Mouse (Mus musculus): ENCODE data around the gene Aurkaip1. TPM values are rescaled to one million over a fixed set of nuclear protein-coding genes. Genes with fewer than 3 reads are reported as not detected.

The Aurkaip1 gene
- total RNA-seq, 2 experiments from 2014 or later, result 106 to 108 TPM

DNA sequence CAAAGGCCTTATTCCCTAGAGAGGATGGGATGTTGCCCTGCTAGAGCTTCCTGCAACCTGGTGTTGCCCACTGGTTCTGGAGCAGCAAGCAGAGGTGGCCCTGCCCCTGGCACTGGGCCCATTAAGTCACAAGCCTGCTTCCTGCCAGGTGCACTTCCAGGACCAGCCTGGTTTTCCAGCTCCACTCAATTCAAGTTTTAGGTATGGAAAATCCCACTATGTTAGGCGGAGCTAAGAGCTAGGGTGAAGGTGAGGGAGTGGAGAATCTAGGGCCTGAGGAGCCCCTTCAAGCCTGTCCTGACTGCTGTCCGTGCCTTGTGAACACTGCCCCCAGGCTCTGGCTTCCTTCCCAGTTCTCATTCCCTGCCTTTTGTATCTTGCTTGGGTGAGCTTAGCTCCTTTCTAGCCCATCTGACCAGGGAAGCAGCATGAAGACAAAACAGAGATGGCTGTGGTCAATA is 20.9 kb downstream of the Aurkaip1 start:
- DNase-seq, result peak in 1 of 2 experiments; percentile 44

DNA sequence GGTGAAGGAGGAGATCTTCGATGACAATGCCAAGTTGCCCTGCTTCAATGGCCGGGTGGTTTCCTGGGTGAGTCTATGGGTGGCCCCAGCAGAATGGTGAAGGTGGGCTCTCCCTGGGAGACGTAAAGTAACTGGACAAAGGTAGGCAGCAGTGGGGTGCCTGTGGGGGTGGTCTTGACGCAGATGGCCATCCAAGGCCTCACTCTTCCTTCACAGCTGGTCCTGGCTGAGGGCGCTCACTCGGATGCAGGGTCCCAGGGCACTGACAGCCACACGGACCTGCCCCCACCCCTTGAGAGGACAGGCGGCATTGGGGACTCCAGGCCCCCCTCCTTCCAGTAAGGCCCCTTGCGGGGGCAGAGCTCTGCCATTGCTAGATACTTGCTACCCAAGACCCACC is 22.3 kb downstream of the Aurkaip1 start:
- no peak for DNase-seq

DNA sequence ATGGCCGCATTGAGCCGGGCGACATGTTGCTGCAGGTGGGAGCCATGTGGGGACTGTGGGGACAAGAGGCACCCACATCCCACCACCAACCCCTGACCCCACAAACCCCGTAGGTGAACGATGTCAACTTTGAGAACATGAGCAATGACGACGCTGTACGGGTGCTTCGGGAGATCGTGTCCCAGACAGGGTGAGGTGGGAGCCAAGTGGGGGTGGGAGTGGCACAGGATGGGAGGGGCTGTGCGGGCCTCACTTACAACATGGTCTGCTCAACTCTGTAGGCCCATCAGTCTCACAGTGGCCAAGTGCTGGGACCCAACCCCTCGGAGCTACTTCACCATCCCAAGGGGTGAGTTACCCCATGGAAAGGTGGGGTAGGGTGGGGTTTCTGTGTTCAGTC is 23.9 kb downstream of the Aurkaip1 start:
- no peak for DNase-seq

DNA sequence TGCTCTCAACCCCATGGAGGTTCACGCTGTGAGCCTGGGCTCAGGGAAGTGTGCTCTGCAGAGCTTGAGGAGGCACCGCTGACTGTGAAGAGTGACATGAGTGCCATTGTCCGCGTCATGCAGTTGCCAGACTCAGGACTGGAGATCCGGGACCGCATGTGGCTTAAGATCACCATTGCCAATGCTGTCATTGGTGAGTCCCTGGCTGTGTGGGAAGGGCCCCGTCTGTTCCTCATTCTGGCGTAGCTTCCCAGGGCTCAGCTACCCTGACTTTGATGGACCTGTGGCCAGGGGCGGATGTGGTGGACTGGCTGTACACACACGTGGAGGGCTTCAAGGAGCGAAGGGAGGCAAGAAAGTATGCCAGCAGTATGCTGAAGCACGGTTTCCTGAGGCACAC is 25.0 kb downstream of the Aurkaip1 start:
- DNase-seq, result no peak

DNA sequence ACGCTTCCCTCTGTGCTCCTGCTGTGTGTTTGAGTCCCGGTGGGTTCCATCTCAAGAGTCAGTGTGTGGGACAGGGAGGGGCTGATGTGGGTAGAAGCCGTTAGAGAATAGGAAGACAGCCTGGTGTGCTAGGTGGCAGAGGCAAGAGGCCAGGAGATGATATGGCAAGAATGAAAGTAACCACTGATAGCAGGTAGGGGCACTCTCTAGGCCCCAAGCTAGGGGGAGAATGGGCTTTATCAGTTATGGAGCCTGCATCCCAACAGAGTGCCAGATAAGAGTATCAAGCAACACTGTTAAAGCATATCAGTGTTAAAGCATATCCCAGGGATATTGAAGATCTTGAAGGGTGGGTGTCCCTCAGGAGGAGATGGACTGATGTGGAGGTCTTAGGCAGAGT is 25.8 kb downstream of the Aurkaip1 start:
- no peak for DNase-seq

DNA sequence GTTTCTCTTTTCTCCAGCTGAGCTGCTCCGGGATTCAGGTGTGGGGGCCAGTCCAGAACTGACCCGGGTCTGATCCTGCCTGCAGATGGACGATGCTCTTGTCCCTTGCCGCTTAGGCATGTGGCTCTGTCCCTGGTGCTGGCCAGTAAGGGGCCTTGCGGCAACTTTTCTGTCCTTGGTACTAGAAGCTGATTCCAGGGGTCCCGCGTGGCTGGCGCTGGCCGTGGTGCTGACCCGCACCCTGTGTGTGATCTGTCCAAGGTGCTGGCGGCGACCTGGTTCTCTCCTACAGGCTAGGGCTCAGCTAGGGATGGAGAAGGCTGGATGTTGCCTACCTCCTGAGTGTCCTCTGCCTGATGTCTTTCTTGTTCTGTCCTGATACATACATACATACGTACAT is 28.2 kb downstream of the Aurkaip1 start:
- DNase-seq, result peak in 1 of 2 experiments; percentile 56

DNA sequence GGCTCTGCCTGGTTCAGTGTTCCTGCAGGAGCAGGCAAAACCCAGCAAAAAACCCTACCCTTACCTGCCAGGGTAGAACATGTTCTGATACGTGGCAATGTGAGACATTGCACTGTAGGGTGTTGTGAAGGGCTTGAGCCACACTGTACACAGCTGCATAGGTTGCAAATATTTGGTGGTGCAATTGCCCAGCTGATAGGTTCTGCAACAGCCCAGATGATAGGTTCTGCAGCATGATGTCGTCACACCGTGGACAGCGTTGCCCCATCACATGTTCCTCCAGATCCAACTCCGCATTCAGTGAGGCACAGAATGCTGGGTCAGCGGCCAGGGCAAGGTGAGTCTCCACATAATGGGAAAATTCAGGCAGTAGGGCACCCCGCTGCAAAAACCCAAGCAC is 30.7 kb downstream of the Aurkaip1 start:
- no peak for DNase-seq

DNA sequence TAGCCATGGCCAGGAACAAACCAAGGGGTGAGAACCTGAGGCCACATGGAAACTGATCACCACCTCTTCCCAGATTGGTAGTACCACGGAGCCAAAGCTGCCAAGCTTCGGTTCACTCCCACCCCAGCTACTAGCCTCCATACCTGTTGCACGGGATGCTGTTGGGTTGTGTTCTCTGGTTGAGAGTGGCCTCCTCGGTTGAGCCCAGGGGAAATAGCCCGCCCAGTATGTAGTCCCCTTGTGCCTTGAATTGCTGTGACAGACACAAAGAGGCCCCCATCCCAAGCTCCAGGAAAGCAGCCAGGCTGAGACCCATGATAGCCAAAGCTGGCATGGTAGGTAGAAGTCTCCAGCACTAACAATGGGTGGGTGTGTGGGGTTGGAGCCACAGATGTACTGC is 31.9 kb downstream of the Aurkaip1 start, which contains the start of gene Tas1r3:
Gene Tas1r3 (minus strand): TSS at position 362 of the 400 bp plus-strand sequence.
- DNase-seq, result no peak

DNA sequence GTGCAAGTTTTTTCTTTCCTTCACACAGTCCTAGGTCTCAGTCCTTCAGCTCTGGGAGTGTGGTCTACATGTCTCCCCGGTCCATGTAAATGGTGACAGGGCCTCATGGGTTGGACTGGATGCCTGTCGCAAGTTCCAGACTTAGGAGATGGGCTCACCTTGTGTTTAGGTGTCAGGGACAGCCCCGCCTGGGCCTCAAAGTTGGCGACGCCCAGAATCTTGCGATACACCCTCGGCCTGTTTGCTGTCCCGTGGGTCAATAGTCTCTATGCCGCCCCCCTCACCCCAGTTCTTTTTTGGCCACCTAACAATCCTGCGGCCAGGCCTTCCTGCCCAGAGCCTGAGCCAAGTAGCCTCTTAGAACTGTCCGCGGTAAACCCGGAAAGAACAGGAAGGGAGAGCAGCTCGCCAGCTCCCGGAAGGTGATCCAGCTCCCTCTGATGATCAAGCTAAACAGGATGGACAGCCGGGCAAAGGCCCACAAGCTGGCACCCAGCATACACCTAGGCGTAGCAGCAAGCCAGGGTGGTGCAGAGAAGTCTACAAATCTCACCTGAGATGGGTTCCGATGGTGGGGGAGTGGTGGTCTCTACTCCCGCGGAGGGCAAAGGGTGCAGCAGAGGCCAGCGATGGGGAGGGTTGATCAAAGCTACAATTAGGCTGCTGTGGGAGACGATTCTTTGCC is 37.7 kb downstream of the Aurkaip1 start:
- DNase-seq, result peak in 1 of 2 experiments; percentile 39

DNA sequence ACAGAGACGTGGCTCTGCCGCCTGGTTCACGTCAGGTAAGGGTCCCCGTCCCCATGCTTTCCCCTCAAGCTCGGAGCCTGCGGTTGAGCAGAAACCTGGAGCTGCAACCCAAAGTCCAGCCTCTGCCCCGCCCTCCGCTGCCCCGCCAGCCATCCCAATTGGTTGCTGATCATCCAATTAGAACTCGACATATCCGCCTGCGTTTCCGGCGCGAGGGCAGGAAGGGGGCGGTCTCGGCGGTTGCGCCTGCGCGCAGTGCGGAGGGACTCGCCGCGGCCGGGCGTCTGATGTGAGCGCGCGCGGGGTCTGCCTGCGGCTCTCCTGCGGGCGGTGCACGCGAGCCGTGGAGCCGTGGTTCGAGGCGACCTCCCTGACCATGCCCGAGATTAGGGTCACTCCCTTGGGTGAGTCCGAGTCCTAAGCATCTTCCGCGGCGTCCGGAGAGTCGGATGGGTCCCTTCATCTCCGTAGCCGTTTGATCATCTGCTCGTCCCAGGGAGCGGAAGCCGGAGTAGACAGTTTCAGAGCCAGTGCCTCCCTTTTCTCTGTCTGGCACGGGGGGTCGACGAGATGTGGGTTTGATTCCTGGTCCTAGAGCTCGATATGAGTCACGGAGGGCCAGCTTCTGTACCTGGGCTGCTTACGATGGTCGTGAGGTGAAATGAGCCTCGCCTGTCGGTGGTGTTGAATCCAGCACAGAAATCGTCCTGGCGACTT is 38.4 kb downstream of the Aurkaip1 start, which contains the start of the genes Cptp and Ints11:
Gene Cptp (minus strand): TSS at position 124 of the 717 bp plus-strand sequence.
Gene Ints11 (plus strand): TSS at position 230 of the 717 bp plus-strand sequence.
- DNase-seq, result peak; percentile 98

DNA sequence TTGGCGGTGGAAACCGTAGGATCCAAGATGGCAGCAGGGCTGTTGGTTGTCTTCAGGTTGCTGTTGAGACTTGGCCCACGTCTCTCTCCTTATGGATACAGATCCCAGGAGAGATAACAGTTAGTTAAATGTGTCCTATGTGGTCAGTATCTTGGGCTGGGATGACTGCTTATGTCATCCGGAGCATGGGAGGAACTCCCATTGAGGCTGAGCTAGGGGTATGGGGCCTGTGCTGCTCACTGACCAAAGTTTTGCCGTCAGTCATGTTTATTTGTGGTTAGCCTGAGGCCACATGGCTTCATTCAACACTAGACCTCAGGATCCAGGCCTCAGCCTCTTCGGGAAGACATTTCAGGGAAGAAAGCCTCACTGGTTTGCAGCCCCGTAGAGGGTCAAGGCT is 40.3 kb downstream of the Aurkaip1 start:
- DNase-seq, result no peak

Small RNA genes within 50 kb of the gene (microRNA-seq; reads per million reads assigned to microRNA genes)
- gene Gm27743, result 0 reads per million in 2 experiments

Other genes with a start within 250 kb of the Aurkaip1 start
- gene Slc35e2, start 229.9 kb upstream of the Aurkaip1 start, total RNA-seq (2021), result 1 to 10 TPM; 9.0 TPM
- gene Cdk11b, start 206.4 kb upstream of the Aurkaip1 start, total RNA-seq (2021), result 10 to 100 TPM; 26.4 to 26.7 TPM
- gene Gm10563, start 185.9 kb upstream of the Aurkaip1 start, total RNA-seq (2021), result not detected
- gene Mmp23, start 177.9 kb upstream of the Aurkaip1 start, total RNA-seq (2021), result 1 to 10 TPM; 7.0 to 7.2 TPM
- 10 to 100 TPM; 24.1 to 24.7 TPM for gene Mib2, start 162.1 kb upstream of the Aurkaip1 start, total RNA-seq (2021)
- gene Fndc10, start 136.9 kb upstream of the Aurkaip1 start, total RNA-seq (2021), result 1 to 10 TPM; 1.1 to 1.8 TPM
- 10 to 100 TPM; 42.9 to 50.7 TPM for gene Ssu72, start 126.5 kb upstream of the Aurkaip1 start, total RNA-seq (2021)
- under 1 TPM; 0.25 to 0.39 TPM for gene Tmem240, start 96.5 kb upstream of the Aurkaip1 start, total RNA-seq (2021)
- 10 to 100 TPM; 44.6 to 44.8 TPM for gene Atad3a, start 70.2 kb upstream of the Aurkaip1 start, total RNA-seq (2021)
- gene Vwa1, start 56.6 kb upstream of the Aurkaip1 start, total RNA-seq (2021), result 10 to 100 TPM in 1 of 2 experiments, 1 to 10 TPM in 1; 7.1 to 14.6 TPM
- gene Tmem88b, start 45.4 kb upstream of the Aurkaip1 start, total RNA-seq (2021), result under 1 TPM; 0.42 to 0.85 TPM
- gene Ankrd65, start 40.8 kb upstream of the Aurkaip1 start, total RNA-seq (2021), result not detected
- gene Mrpl20, start 28.4 kb upstream of the Aurkaip1 start, total RNA-seq (2021), result 10 to 100 TPM; 76.7 to 79.8 TPM
- gene Ccnl2, start 18.8 kb upstream of the Aurkaip1 start, total RNA-seq (2021), result 10 to 100 TPM; 17.9 to 25.7 TPM
- gene Mxra8, start 8.4 kb downstream of the Aurkaip1 start, total RNA-seq (2021), result 10 to 100 TPM; 22.0 to 26.6 TPM
- 10 to 100 TPM; 45.0 to 51.5 TPM for gene Dvl1, start 16.1 kb downstream of the Aurkaip1 start, total RNA-seq (2021)
- under 1 TPM; 0.22 to 0.23 TPM for gene Tas1r3, start 32.1 kb downstream of the Aurkaip1 start, total RNA-seq (2021)
- gene Cptp, start 38.2 kb downstream of the Aurkaip1 start, total RNA-seq (2021), result 1 to 10 TPM; 6.2 to 8.0 TPM
- 10 to 100 TPM; 14.7 to 14.9 TPM for gene Ints11, start 38.3 kb downstream of the Aurkaip1 start, total RNA-seq (2021)
- 10 to 100 TPM; 10.4 to 12.8 TPM for gene Pusl1, start 60.5 kb downstream of the Aurkaip1 start, total RNA-seq (2021)
- 1 to 10 TPM; 8.6 to 8.8 TPM for gene Acap3, start 60.5 kb downstream of the Aurkaip1 start, total RNA-seq (2021)
- 10 to 100 TPM; 53.0 to 55.9 TPM for gene Ube2j2, start 112.6 kb downstream of the Aurkaip1 start, total RNA-seq (2021)
- gene C1qtnf12, start 131.0 kb downstream of the Aurkaip1 start, total RNA-seq (2021), result 10 to 100 TPM; 17.0 to 22.4 TPM
- 1 to 10 TPM; 2.7 to 3.1 TPM for gene B3galt6, start 161.4 kb downstream of the Aurkaip1 start, total RNA-seq (2021)
- gene Sdf4, start 161.6 kb downstream of the Aurkaip1 start, total RNA-seq (2021), result 10 to 100 TPM; 82.1 to 89.0 TPM
- gene Tnfrsf4, start 182.6 kb downstream of the Aurkaip1 start, total RNA-seq (2021), result 1 to 10 TPM in 1 of 2 experiments, under 1 TPM in 1; 0.25 to 1.0 TPM
- under 1 TPM; 0.45 to 0.49 TPM for gene Tnfrsf18, start 194.9 kb downstream of the Aurkaip1 start, total RNA-seq (2021)
- gene Ttll10, start 228.1 kb downstream of the Aurkaip1 start, total RNA-seq (2021), result under 1 TPM in 1 of 2 experiments, not detected in 1; 0.33 TPM